Comparison of ENCODE assay signal across 10 mouse cellular contexts in the genomic region with DNA sequence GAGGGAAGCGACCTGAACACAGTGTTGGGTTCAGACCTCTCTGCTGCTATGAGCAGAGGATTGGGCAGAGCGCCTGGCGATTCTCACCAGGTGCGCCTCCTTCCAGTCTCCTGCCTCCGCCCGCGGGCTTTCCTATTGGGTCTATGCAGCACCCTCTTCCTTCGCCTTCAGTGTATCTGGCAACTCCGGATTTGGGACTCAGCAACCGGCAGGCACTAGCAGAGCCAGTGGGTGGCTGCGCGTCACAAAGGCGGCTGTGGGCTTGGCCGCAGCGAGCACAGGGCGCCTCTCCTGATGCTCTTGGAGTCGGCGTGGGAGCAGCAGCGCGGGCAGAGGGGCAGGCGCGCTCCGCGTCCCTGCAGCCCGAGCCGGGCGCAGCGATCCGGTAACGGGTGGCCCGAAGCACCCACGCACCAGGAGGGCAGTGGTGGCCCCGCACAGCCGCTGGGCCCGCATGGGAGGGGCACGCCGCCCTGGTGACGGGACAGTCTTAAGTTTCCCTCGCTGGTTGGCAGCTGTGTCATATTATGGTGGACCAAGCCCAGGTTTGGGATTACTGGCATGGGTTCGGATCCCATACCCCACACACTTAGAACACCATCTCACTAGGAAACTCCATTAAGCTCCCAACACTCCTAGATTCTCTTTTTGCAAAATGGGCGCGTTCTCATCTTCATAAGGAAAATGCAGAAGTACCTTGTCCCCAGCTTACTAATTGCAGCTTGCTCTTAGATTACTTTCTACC. TPM values are rescaled to one million over a fixed set of nuclear protein-coding genes. Genes with fewer than 3 reads are reported as not detected.
DNase-seq lines count a peak whose midpoint lies in the region; ATAC-seq and TF ChIP-seq lines count a peak whose summit lies in the region.
"Had no signal": no experiment of that assay in that cellular context is flagged by ENCODE, and none has a peak within 500 bp of the region (broad histone marks: within the 10 kb centered on the region; RNA-seq: fewer than 3 reads in every experiment).

A gene (plus strand): TSS at position 294 of the 745 bp plus-strand sequence.

- H3K27ac ChIP-seq in layer of hippocampus, adult 2 months, result no peak within 1 kb of the TSS
- H3K27ac ChIP-seq in embryonic facial prominence, embryonic 11.5 days (replicated peaks; ENCODE audit: low read depth, low read length), result no peak within 1 kb of the TSS
- H3K27ac ChIP-seq in hindbrain, embryonic 14.5 days, result no peak within 1 kb of the TSS
- H3K27ac ChIP-seq in midbrain, embryonic 16.5 days (ENCODE audit: low read length), result no peak within 1 kb of the TSS
- H3K27ac ChIP-seq: liver, embryonic 15.5 days had no signal

- peak within 1 kb of the TSS; percentile 32 for H3K9ac ChIP-seq in embryonic facial prominence, embryonic 11.5 days (replicated peaks; ENCODE audit: low read length)
- peak within 1 kb of the TSS; percentile 45 for H3K9ac ChIP-seq in hindbrain, embryonic 14.5 days
- peak within 1 kb of the TSS; percentile 47 for H3K9ac ChIP-seq in midbrain, embryonic 16.5 days (ENCODE audit: low read depth, low read length)
- H3K9ac ChIP-seq: liver, embryonic 15.5 days had no signal

- H3K4me2 ChIP-seq in embryonic facial prominence, embryonic 11.5 days (ENCODE audit: low read depth, low read length), result peak within 1 kb of the TSS; percentile 56
- peak within 1 kb of the TSS; percentile 54 for H3K4me2 ChIP-seq in hindbrain, embryonic 14.5 days (replicated peaks)
- H3K4me2 ChIP-seq in midbrain, embryonic 16.5 days (ENCODE audit: low read length), result peak within 1 kb of the TSS; percentile 62
- H3K4me2 ChIP-seq: liver, embryonic 15.5 days had no signal

- no peaks in the 10 kb centered on the region for H3K4me1 ChIP-seq in embryonic facial prominence, embryonic 11.5 days (ENCODE audit: control insufficient read depth, insufficient read depth, low read length)
- 0 out of 2 replicates have a peak, but pooled peaks cover 3% of the 10 kb centered on the region for H3K4me1 ChIP-seq in hindbrain, embryonic 14.5 days (replicated peaks; ENCODE audit: control insufficient read depth, insufficient read depth, low read length)
- H3K4me1 ChIP-seq in midbrain, embryonic 16.5 days (ENCODE audit: control insufficient read depth, insufficient read depth, low read length), result 0 out of 2 replicates have a peak, but pooled peaks cover 2% of the 10 kb centered on the region
- H3K4me1 ChIP-seq: liver, embryonic 15.5 days had no signal

- DNase-seq in layer of hippocampus, adult 2 months (ENCODE audit: low spot score in 2 of 2), result peak; percentile 30 to 42
- no peak for DNase-seq in layer of hippocampus, adult 9-10 months (ENCODE audit: low spot score)
- peak; percentile 20 for DNase-seq in embryonic facial prominence, embryonic 11.5 days (ENCODE audit: low spot score)
- no peak for DNase-seq in hindbrain, embryonic 14.5 days (ENCODE audit: low spot score)
- no peak for DNase-seq in yolk sac, embryonic 10.5 days (ENCODE audit: low spot score)
- DNase-seq in cerebellum, adult 8-10 months, result no peak
- no peak for DNase-seq in spleen, postnatal 4 days (ENCODE audit: low spot score in 2 of 2)

- peak within 1 kb of the TSS; percentile 48 for H3K4me3 ChIP-seq in layer of hippocampus, adult 2 months
- peak within 1 kb of the TSS; percentile 21 for H3K4me3 ChIP-seq in embryonic facial prominence, embryonic 11.5 days (ENCODE audit: low read depth, low read length)
- peak within 1 kb of the TSS; percentile 31 for H3K4me3 ChIP-seq in hindbrain, embryonic 14.5 days (replicated peaks; ENCODE audit: low read length)
- peak within 1 kb of the TSS; percentile 38 for H3K4me3 ChIP-seq in midbrain, embryonic 16.5 days (ENCODE audit: low read depth, low read length)
- H3K4me3 ChIP-seq: liver, embryonic 15.5 days had no signal

- no peak for TF ChIP-seq CTCF in layer of hippocampus, adult 2 months (conservative IDR thresholded peaks at IDR 0.05)

- 10% methylated on average over 42 of the region's 42 CpGs for WGBS in embryonic facial prominence, embryonic 11.5 days
- WGBS in hindbrain, embryonic 14.5 days, result 13% methylated on average over 42 of the region's 42 CpGs
- 10% methylated on average over 39 of the region's 42 CpGs for WGBS in midbrain, embryonic 16.5 days

- H3K27me3 ChIP-seq in embryonic facial prominence, embryonic 11.5 days (ENCODE audit: control insufficient read depth, insufficient read depth, low read length), result peaks cover 13% of the 10 kb centered on the region
- peaks cover 19% of the 10 kb centered on the region for H3K27me3 ChIP-seq in hindbrain, embryonic 14.5 days (ENCODE audit: control insufficient read depth, insufficient read depth, low read length)
- H3K27me3 ChIP-seq in midbrain, embryonic 16.5 days (ENCODE audit: control insufficient read depth, insufficient read depth, low read depth, low read length), result peaks cover 12% of the 10 kb centered on the region

- no peaks in the 10 kb centered on the region for H3K9me3 ChIP-seq in embryonic facial prominence, embryonic 11.5 days (replicated peaks; ENCODE audit: control insufficient read depth, low read length)
- no peaks in the 10 kb centered on the region for H3K9me3 ChIP-seq in hindbrain, embryonic 14.5 days (ENCODE audit: control insufficient read depth, low read length)
- H3K9me3 ChIP-seq in midbrain, embryonic 16.5 days (replicated peaks; ENCODE audit: control insufficient read depth, low read length, poor library complexity, severe bottlenecking), result no peaks in the 10 kb centered on the region
- H3K9me3 ChIP-seq: liver, embryonic 15.5 days had no signal

- no peaks in the 10 kb centered on the region for H3K36me3 ChIP-seq in embryonic facial prominence, embryonic 11.5 days (replicated peaks; ENCODE audit: control insufficient read depth, insufficient read depth, low read depth, low read length)
- no peaks in the 10 kb centered on the region for H3K36me3 ChIP-seq in hindbrain, embryonic 14.5 days (replicated peaks; ENCODE audit: control insufficient read depth, insufficient read depth)
- H3K36me3 ChIP-seq in midbrain, embryonic 16.5 days (ENCODE audit: control insufficient read depth, insufficient read depth, low read length), result no peaks in the 10 kb centered on the region
- H3K36me3 ChIP-seq: liver, embryonic 15.5 days had no signal

- no peak for ATAC-seq in embryonic facial prominence, embryonic 11.5 days (replicated peaks; ENCODE audit: insufficient number of reproducible peaks, low FRiP score, low TSS enrichment, low read depth)
- no peak for ATAC-seq in hindbrain, embryonic 14.5 days (ENCODE audit: low FRiP score)
- no peak for ATAC-seq in midbrain, embryonic 16.5 days

RNA-seq across cellular contexts. Expression of the gene that starts here (rescaled TPM):
- not detected for total RNA-seq in layer of hippocampus, adult 2 months (2021)
- polyA plus RNA-seq in embryonic facial prominence, embryonic 11.5 days (2014; fragmentation: Nextera tagmentation; extraction: Ambion mirVana), result not detected in 2 replicates
- not detected in 2 replicates for polyA plus RNA-seq in hindbrain, embryonic 14.5 days (2014; fragmentation: Nextera tagmentation; extraction: Ambion mirVana)
- polyA plus RNA-seq in midbrain, embryonic 16.5 days (2015; fragmentation: Nextera tagmentation; extraction: Ambion mirVana), result not detected in 2 replicates
- polyA plus RNA-seq: brain, embryonic 14.5 days; liver, embryonic 15.5 days had no signal

Comparison
In these comparisons a context has a peak if more than half of its experiments do, and no peak if none do; other contexts are left out.
1. Peak in DNase-seq and H3K4me3 ChIP-seq in layer of hippocampus, adult 2 months; RNA of the gene not detected or under 1 TPM.
2. Peak in DNase-seq, H3K4me3 ChIP-seq, H3K9ac ChIP-seq and H3K4me2 ChIP-seq in embryonic facial prominence, embryonic 11.5 days; RNA of the gene not detected or under 1 TPM.